Mouse (Mus musculus) thymus, postnatal 10 days (tissue): ENCODE results near the gene Stmn3.

Experiments
- DNase-seq, 2 experiments: peaks; one replicate each; pipeline ENCODE4 v3.0.0; 2021; ENCODE audit warnings: low spot score in 2 of 2

The Stmn3 gene

DNA sequence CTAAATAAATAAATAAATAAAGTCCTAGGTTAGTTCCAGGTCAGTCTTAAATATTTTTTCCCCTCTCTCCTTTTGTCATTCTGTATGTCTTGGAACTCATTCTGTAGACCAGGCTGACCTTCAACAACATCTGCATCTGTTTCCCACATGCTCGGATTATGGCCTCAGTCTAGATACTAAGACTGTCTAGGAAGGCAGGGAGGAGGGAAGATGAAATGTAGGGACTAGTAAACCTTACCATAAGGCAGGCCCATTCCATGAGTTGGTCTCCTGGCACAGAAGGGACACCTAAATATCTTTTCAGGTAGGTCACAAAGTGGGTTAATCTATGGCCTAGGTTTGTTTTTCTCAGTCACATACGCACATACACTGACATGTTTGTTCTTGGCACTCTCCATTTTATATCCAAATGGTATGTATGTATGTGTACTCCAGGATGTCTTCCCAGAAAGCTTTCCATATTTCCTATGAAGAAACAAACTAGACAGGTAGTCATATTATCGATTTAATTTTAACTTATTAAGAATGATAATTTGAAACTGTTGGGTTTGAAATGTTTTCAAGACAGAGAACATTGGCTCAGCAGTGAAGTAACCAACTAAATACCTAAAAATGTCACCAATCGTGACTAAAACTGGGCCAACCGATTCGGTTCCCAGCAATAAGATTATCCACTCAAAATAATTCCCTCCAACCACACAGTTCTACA lies 27.5 kb downstream of the Stmn3 start:
- no peak for DNase-seq

DNA sequence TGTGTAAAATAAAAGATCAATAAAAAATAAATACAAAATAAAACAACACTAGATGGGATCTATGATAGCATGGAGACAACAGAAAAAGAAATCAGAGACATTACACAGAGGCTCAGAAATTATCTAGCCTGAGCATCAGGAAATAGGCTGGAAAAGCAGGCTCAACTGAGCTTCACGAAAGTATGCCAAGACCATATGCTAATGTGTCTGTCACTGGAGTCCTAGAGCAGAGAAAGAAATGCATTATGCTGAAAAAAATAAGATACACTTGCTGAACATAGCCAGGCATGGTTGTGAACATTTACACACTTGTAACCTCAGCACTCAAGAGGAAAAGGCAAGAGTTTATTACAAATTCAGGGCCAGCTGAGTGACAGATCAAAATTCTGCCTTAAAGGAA lies 34.3 kb downstream of the Stmn3 start:
- DNase-seq, result no peak

DNA sequence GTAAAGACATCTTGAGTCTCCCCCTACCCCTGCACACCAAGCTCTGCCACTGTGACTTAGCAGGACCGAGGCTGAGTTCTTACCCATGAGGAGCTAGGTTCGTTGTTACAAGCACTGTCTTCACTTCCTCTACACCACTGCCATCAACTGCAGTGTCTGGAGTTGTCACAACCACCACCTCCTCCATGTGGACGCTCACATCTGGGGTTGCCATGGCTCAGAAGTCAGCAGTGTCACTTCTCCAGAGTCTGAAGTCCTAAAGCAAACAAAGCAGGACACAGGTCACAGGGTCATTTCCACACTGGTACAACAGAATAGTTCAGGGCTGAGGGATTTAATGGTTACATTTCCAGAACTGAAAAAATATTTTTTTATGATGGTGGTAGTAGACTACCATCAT lies 36.4 kb downstream of the Stmn3 start:
- DNase-seq, result no peak

DNA sequence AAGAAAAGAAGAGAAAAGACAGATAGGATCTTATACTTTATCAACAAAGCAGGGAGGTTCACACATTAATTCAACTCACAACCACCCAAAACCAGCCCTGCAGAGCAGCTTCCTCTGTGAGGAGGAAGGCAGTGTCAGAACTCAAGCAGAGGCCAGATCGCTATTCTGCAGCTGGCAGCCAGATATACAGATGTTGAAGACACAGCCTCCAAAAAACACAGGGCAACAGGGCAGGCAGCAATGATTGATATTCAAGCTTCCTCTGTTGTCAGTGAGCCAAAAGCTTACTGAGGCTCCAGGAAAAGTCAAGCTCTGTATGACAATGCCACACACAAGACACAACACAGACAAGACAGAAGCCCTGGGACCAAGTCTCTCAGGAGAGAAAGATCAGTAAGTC lies 37.5 kb downstream of the Stmn3 start:
- no peak for DNase-seq

DNA sequence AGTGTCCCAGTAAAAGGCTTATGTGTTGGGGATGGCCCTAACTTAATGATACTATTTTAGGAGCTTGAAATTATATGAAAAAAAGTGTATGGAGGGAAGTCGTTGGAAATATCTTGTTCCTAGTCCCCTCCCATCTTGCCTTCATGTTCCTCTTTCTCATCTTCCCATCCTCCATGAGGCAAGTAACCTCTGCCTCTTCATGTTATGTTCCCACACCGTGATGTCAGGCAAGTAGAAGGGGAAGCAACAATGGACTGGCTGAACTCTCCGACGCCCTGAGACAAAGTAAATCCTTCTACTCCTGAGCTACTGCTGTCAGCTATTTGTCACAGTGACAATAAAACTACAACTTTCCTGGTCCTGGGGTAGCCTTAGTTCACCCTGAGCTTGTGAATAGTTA lies 39.7 kb downstream of the Stmn3 start:
- DNase-seq, result no peak

DNA sequence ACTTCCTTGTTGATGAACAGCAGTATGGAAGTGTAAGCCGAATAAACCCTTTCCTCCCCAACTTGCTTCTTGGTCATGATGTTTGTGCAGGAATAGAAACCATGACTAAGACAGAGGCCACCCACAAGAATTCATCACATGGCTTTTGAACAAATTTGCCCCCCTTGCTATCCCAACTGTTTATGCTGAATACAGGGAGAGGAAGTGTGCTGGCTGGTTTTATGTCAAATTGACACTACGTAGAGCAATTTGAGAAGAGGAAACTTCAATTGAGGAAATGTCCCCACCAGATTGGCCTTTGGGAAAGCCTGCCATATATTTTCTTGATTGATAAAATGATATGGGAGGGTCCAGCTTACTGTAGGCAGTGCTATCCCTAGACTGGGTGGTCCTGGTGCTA lies 40.5 kb downstream of the Stmn3 start:
- DNase-seq, result no peak

DNA sequence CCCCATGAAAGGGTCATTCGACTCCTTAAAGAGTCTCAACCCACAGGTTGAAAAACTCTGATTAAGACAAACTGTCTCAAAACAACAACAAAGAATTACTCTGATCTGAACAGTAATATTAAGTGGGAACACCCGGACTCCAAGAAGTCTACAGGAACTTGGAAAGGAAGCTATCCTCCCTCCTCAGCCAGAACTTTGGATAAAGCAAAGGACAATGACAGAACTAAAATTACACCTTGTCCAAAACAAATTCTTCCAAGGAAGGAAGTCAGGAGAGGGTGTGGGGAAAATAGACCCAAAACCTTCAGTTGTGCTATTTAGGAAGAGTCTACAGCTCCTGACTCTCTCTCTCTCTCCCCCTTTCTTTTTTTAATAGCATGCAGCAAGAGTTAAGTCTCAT lies 42.2 kb downstream of the Stmn3 start:
- no peak for DNase-seq

DNA sequence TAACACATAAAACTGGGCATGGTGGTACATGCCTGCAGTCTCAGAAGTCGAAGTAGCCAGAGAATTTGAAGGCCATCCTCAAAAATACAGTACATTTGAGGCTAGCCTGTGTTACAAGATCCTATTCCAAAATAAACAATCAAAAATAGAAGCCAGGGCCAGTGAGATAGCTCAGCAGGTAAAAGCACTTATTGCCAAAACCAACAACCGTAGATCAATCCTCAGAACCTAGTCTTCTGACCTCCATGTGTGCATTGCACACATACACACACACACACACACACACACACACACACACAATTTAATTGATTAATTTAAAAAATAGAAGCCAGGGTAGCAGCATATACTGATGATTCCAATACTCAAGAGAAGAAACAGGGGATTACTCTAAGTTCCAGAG lies 47.5 kb downstream of the Stmn3 start:
- no peak for DNase-seq
